Mouse (Mus musculus) megakaryocyte, adult 5-6 weeks (primary cell): ENCODE measurements around the gene Gm49387. TPM values are rescaled to one million over a fixed set of nuclear protein-coding genes. Genes with fewer than 3 reads are reported as not detected.
A peak's percentile ranks its signal among the peaks of the same experiment; 100 is the strongest.

ENCODE experiments used
- ATAC-seq: 2 replicates; pipeline ENCODE4 v1.8.0; 2016; ENCODE audit warnings: mild to moderate bottlenecking, inconsistent platforms; ENCODE audit not compliant: poor library complexity, severe bottlenecking
- total RNA-seq, 2 experiments: library from RNA; stranded (forward) in 1 of 2; stranded (reverse) in 1 of 2; fragments of 153-499, 151-499 nt in 1 of 2; fragments of 221-1000, 200-1000 nt in 1 of 2; gene quantifications; 2 replicates each; pipeline versions ENCODE4 v1.2.3 to v1.2.4; 2015 to 2017

The Gm49387 gene
- total RNA-seq, 2 experiments from 2014 or later = not detected

- ATAC-seq = no peak
Observed at GRCm38 (mm10) chr14:31543885-31544442, 96.7 kb downstream of the Gm49387 start.

- ATAC-seq = no peak
Observed at GRCm38 (mm10) chr14:31537298-31537697, 103.4 kb downstream of the Gm49387 start.

GRCm38 (mm10) chr14:31532656-31533055, 108.0 kb downstream of the Gm49387 start:
- ATAC-seq = no peak

GRCm38 (mm10) chr14:31531506-31532148, 109.1 kb downstream of the Gm49387 start:
- peak; percentile 99 for ATAC-seq

- ATAC-seq = no peak
Observed at GRCm38 (mm10) chr14:31530847-31531246, 109.8 kb downstream of the Gm49387 start.

- ATAC-seq = no peak
Observed at GRCm38 (mm10) chr14:31525040-31525810, 115.5 kb downstream of the Gm49387 start.

GRCm38 (mm10) chr14:31521318-31521717, 119.4 kb downstream of the Gm49387 start:
- ATAC-seq = no peak

- ATAC-seq = no peak
Observed at GRCm38 (mm10) chr14:31519165-31519564, 121.5 kb downstream of the Gm49387 start.

GRCm38 (mm10) chr14:31515895-31516294, 124.8 kb downstream of the Gm49387 start:
- no peak for ATAC-seq

- no peak for ATAC-seq
Observed at GRCm38 (mm10) chr14:31510322-31510721, 130.4 kb downstream of the Gm49387 start.

GRCm38 (mm10) chr14:31509911-31510310, 130.8 kb downstream of the Gm49387 start:
- no peak for ATAC-seq

- no peak for ATAC-seq
Observed at GRCm38 (mm10) chr14:31506456-31506855, 134.2 kb downstream of the Gm49387 start.

- no peak for ATAC-seq
Observed at GRCm38 (mm10) chr14:31503406-31503805, 137.3 kb downstream of the Gm49387 start.

Other genes with a start within 250 kb of the Gm49387 start
- 52.3 and 52.8 TPM in 2 replicates for gene Sh3bp5, start 204.8 kb downstream of the Gm49387 start, total RNA-seq (2015)
- 26.4 and 36.1 TPM in 2 replicates for gene Sh3bp5, start 204.8 kb downstream of the Gm49387 start, total RNA-seq (2017)
- gene Eaf1, start 146.5 kb downstream of the Gm49387 start, total RNA-seq (2015) = 16.4 and 18.1 TPM in 2 replicates
- 13.9 and 18.8 TPM in 2 replicates for gene Eaf1, start 146.5 kb downstream of the Gm49387 start, total RNA-seq (2017)
- gene Mettl6, start 145.8 kb downstream of the Gm49387 start, total RNA-seq (2015) = 11.2 and 17.8 TPM in 2 replicates
- 51.6 and 53.3 TPM in 2 replicates for gene Mettl6, start 145.8 kb downstream of the Gm49387 start, total RNA-seq (2017)
- 0.07 TPM in 1 of 2 replicates, not detected in the other for gene Colq, start 49.5 kb downstream of the Gm49387 start, total RNA-seq (2015)
- gene Colq, start 49.5 kb downstream of the Gm49387 start, total RNA-seq (2017) = not detected in 2 replicates
- gene Btd, start 150 bp upstream of the Gm49387 start, total RNA-seq (2015) = 14.8 and 17.0 TPM in 2 replicates
- gene Btd, start 150 bp upstream of the Gm49387 start, total RNA-seq (2017) = 11.3 and 18.5 TPM in 2 replicates
- gene Hacl1, start 408 bp upstream of the Gm49387 start, total RNA-seq (2015) = 8.0 and 12.2 TPM in 2 replicates
- 14.6 and 18.1 TPM in 2 replicates for gene Hacl1, start 408 bp upstream of the Gm49387 start, total RNA-seq (2017)
- gene Ankrd28, start 189.8 kb upstream of the Gm49387 start, total RNA-seq (2015) = 19.8 and 24.2 TPM in 2 replicates
- gene Ankrd28, start 189.8 kb upstream of the Gm49387 start, total RNA-seq (2017) = 35.7 and 42.4 TPM in 2 replicates